Mouse (Mus musculus): ENCODE measurements around the gene Dexi. TPM values are rescaled to one million over a fixed set of nuclear protein-coding genes. Genes with fewer than 3 reads are reported as not detected.

The Dexi gene
- polyA plus RNA-seq, 1 experiment from 2014 or later, result 25.6 TPM

GRCm38 (mm10) chr16:10515953-10516572, 26.8 kb downstream of the Dexi start:
- Histone ChIP-seq H3K9me3 (no peaks in the 10 kb centered on the region), H3K36me3 (no peaks in the 10 kb centered on the region), H3K4me3 (no peak overlapping the region), H3K27me3 (no peaks in the 10 kb centered on the region), H3K27ac (no peak overlapping the region), H3K4me2 (no peak overlapping the region), H3K4me1 (no peaks in the 10 kb centered on the region), H3K9ac (no peak overlapping the region)
- no peak for ATAC-seq (ENCODE audit: borderline replicate concordance, extremely low read depth, low FRiP score, low TSS enrichment)
- 85% methylated on average over 12 of the region's 12 CpGs for WGBS

- no peaks in the 10 kb centered on the region for H3K4me1 ChIP-seq
- no peak for ATAC-seq (ENCODE audit: borderline replicate concordance, extremely low read depth, low FRiP score, low TSS enrichment)
- no peak overlapping the region for H3K27ac ChIP-seq
- no peaks in the 10 kb centered on the region for H3K36me3 ChIP-seq
- H3K4me3 ChIP-seq, result no peak overlapping the region
- H3K9me3 ChIP-seq, result no peaks in the 10 kb centered on the region
- no peaks in the 10 kb centered on the region for H3K27me3 ChIP-seq
- no peak overlapping the region for H3K9ac ChIP-seq
- 77% methylated on average over 12 of the region's 12 CpGs for WGBS
- H3K4me2 ChIP-seq, result no peak overlapping the region
Observed at GRCm38 (mm10) chr16:10511134-10511520, 31.7 kb downstream of the Dexi start.

GRCm38 (mm10) chr16:10510477-10511133, 32.2 kb downstream of the Dexi start:
- 0 out of 2 replicates have a peak, but pooled peaks have one; percentile 41 for ATAC-seq (ENCODE audit: borderline replicate concordance, extremely low read depth, low FRiP score, low TSS enrichment)
- no peak overlapping the region for H3K4me2 ChIP-seq
- 46% methylated on average over 14 of the region's 14 CpGs for WGBS
- H3K27me3 ChIP-seq, result no peaks in the 10 kb centered on the region
- no peak overlapping the region for H3K9ac ChIP-seq
- no peaks in the 10 kb centered on the region for H3K36me3 ChIP-seq
- no peak overlapping the region for H3K4me3 ChIP-seq
- no peaks in the 10 kb centered on the region for H3K4me1 ChIP-seq
- H3K27ac ChIP-seq, result no peak overlapping the region
- H3K9me3 ChIP-seq, result no peaks in the 10 kb centered on the region

- Histone ChIP-seq H3K27ac (no peak overlapping the region), H3K36me3 (no peaks in the 10 kb centered on the region), H3K4me1 (no peaks in the 10 kb centered on the region), H3K9ac (no peak overlapping the region), H3K27me3 (no peaks in the 10 kb centered on the region), H3K9me3 (no peaks in the 10 kb centered on the region), H3K4me2 (no peak overlapping the region), H3K4me3 (no peak overlapping the region)
- WGBS, result 45% methylated on average over 6 of the region's 6 CpGs
- no peak for ATAC-seq (ENCODE audit: borderline replicate concordance, extremely low read depth, low FRiP score, low TSS enrichment)
Observed at GRCm38 (mm10) chr16:10508691-10509090, 34.2 kb downstream of the Dexi start.

GRCm38 (mm10) chr16:10507445-10507844, 35.4 kb downstream of the Dexi start:
- Histone ChIP-seq H3K4me1 (no peaks in the 10 kb centered on the region), H3K4me3 (no peak overlapping the region), H3K27me3 (no peaks in the 10 kb centered on the region), H3K4me2 (no peak overlapping the region), H3K36me3 (no peaks in the 10 kb centered on the region), H3K27ac (no peak overlapping the region), H3K9ac (no peak overlapping the region), H3K9me3 (no peaks in the 10 kb centered on the region)
- 66% methylated on average over 4 of the region's 4 CpGs for whole genome bisulfite sequencing
- ATAC-seq (ENCODE audit: borderline replicate concordance, extremely low read depth, low FRiP score, low TSS enrichment), result no peak

- Histone ChIP-seq H3K27me3 (no peaks in the 10 kb centered on the region), H3K9me3 (no peaks in the 10 kb centered on the region), H3K4me2 (no peak overlapping the region), H3K4me3 (no peak overlapping the region), H3K27ac (no peak overlapping the region), H3K4me1 (no peaks in the 10 kb centered on the region), H3K36me3 (no peaks in the 10 kb centered on the region), H3K9ac (no peak overlapping the region)
- WGBS, result 57% methylated on average over 2 of the region's 2 CpGs
- no peak for ATAC-seq (ENCODE audit: borderline replicate concordance, extremely low read depth, low FRiP score, low TSS enrichment)
Observed at GRCm38 (mm10) chr16:10503058-10503457, 39.8 kb downstream of the Dexi start.

- no peak overlapping the region for H3K4me2 ChIP-seq
- H3K27me3 ChIP-seq, result no peaks in the 10 kb centered on the region
Observed at GRCm38 (mm10) chr16:10501865-10502264, 41.0 kb downstream of the Dexi start.

GRCm38 (mm10) chr16:10499122-10499521, 43.7 kb downstream of the Dexi start:
- WGBS, result 32% methylated on average over 1 of the region's 1 CpGs
- no peaks in the 10 kb centered on the region for H3K36me3 ChIP-seq
- H3K27me3 ChIP-seq, result no peaks in the 10 kb centered on the region
- H3K4me2 ChIP-seq, result no peak overlapping the region
- no peak overlapping the region for H3K4me3 ChIP-seq
- no peak overlapping the region for H3K9ac ChIP-seq
- H3K9me3 ChIP-seq, result no peaks in the 10 kb centered on the region
- no peak for ATAC-seq (ENCODE audit: borderline replicate concordance, extremely low read depth, low FRiP score, low TSS enrichment)
- no peaks in the 10 kb centered on the region for H3K4me1 ChIP-seq
- no peak overlapping the region for H3K27ac ChIP-seq

More at GRCm38 (mm10) chr16:10501865-10502264, 41.0 kb downstream of the Dexi start:
- H3K9me3 ChIP-seq, result no peaks in the 10 kb centered on the region
- H3K4me3 ChIP-seq, result no peak overlapping the region
- WGBS, result 18% methylated on average over 8 of the region's 8 CpGs
- H3K4me1 ChIP-seq, result no peaks in the 10 kb centered on the region
- no peak overlapping the region for H3K27ac ChIP-seq
- H3K9ac ChIP-seq, result no peak overlapping the region
- no peak for ATAC-seq (ENCODE audit: borderline replicate concordance, extremely low read depth, low FRiP score, low TSS enrichment)
- no peaks in the 10 kb centered on the region for H3K36me3 ChIP-seq

- 40% methylated on average over 5 of the region's 5 CpGs for WGBS
Observed at GRCm38 (mm10) chr16:10498096-10498602, 44.7 kb downstream of the Dexi start.

GRCm38 (mm10) chr16:10495824-10496298, 47.0 kb downstream of the Dexi start:
- WGBS, result 58% methylated on average over 2 of the region's 2 CpGs
- no peak for ATAC-seq (ENCODE audit: borderline replicate concordance, extremely low read depth, low FRiP score, low TSS enrichment)
- H3K27ac ChIP-seq, result no peak overlapping the region
- no peaks in the 10 kb centered on the region for H3K27me3 ChIP-seq
- H3K36me3 ChIP-seq, result no peaks in the 10 kb centered on the region
- H3K9ac ChIP-seq, result no peak overlapping the region
- no peaks in the 10 kb centered on the region for H3K4me1 ChIP-seq
- no peaks in the 10 kb centered on the region for H3K9me3 ChIP-seq
- H3K4me2 ChIP-seq, result no peak overlapping the region
- H3K4me3 ChIP-seq, result no peak overlapping the region

More at GRCm38 (mm10) chr16:10498096-10498602, 44.7 kb downstream of the Dexi start:
- Histone ChIP-seq H3K4me3 (no peak overlapping the region), H3K4me1 (no peaks in the 10 kb centered on the region), H3K9me3 (no peaks in the 10 kb centered on the region), H3K9ac (no peak overlapping the region), H3K36me3 (no peaks in the 10 kb centered on the region), H3K27ac (no peak overlapping the region), H3K27me3 (no peaks in the 10 kb centered on the region), H3K4me2 (no peak overlapping the region)
- no peak for ATAC-seq (ENCODE audit: borderline replicate concordance, extremely low read depth, low FRiP score, low TSS enrichment)

- no peak overlapping the region for H3K27ac ChIP-seq
- no peak for ATAC-seq (ENCODE audit: borderline replicate concordance, extremely low read depth, low FRiP score, low TSS enrichment)
- peaks cover 5% of the 10 kb centered on the region; the same call in 1 of the 2 replicates for H3K4me1 ChIP-seq
- H3K4me2 ChIP-seq, result no peak overlapping the region
- 72% methylated on average over 3 of the region's 3 CpGs for WGBS
- no peak overlapping the region for H3K9ac ChIP-seq
- H3K4me3 ChIP-seq, result no peak overlapping the region
- H3K27me3 ChIP-seq, result no peaks in the 10 kb centered on the region; the same call in 1 of the 2 replicates
- no peaks in the 10 kb centered on the region for H3K36me3 ChIP-seq
- H3K9me3 ChIP-seq, result no peaks in the 10 kb centered on the region
Observed at GRCm38 (mm10) chr16:10492587-10492986, 50.3 kb downstream of the Dexi start.

- Histone ChIP-seq H3K27me3 (no peaks in the 10 kb centered on the region; the same call in 1 of the 2 replicates), H3K27ac (no peak overlapping the region), H3K4me1 (peaks cover 5% of the 10 kb centered on the region; the same call in 1 of the 2 replicates), H3K4me3 (no peak overlapping the region), H3K9ac (no peak overlapping the region), H3K9me3 (no peaks in the 10 kb centered on the region), H3K4me2 (no peak overlapping the region), H3K36me3 (no peaks in the 10 kb centered on the region)
- no peak for ATAC-seq (ENCODE audit: borderline replicate concordance, extremely low read depth, low FRiP score, low TSS enrichment)
- WGBS, result 87% methylated on average over 4 of the region's 4 CpGs
Observed at GRCm38 (mm10) chr16:10491716-10492115, 51.1 kb downstream of the Dexi start.
